ENCODE assay signal across 14 mouse cellular contexts in genomic region chr4:119119354-119119753, GRCm38 (mm10). TPM values are rescaled to one million over a fixed set of nuclear protein-coding genes. Genes with fewer than 3 reads are reported as not detected.
DNase-seq lines count a peak whose midpoint lies in the region; ATAC-seq and TF ChIP-seq lines count a peak whose summit lies in the region.
"Had no signal": no experiment of that assay in that cellular context is flagged by ENCODE, and none has a peak within 500 bp of the region (broad histone marks: within the 10 kb centered on the region; RNA-seq: fewer than 3 reads in every experiment).

No protein-coding gene starts in this region.

- DNase-seq in heart, adult 2 months = no peak
- no peak for DNase-seq in layer of hippocampus, adult 2 months (ENCODE audit: low spot score in 2 of 2)
- no peak for DNase-seq in layer of hippocampus, postnatal 14 days (ENCODE audit: low spot score in 2 of 2)
- no peak for DNase-seq in thymus, postnatal 0 days (ENCODE audit: low spot score)
- DNase-seq: cerebellum, adult 2 months; lung, embryonic 14.5 days; spleen, adult 18-20 months had no signal

- no peak overlapping the region for H3K4me3 ChIP-seq in heart, embryonic 14.5 days (ENCODE audit: control insufficient read depth in 1 of 2, insufficient read depth in 1 of 2, low read depth in 1 of 2, low read length in 2 of 2)
- no peak overlapping the region for H3K4me3 ChIP-seq in heart, adult 2 months
- no peak overlapping the region for H3K4me3 ChIP-seq in layer of hippocampus, adult 2 months
- H3K4me3 ChIP-seq in embryonic fibroblast, embryonic 13.5 days (ENCODE audit: insufficient read depth, low read length) = no peak overlapping the region
- no peak overlapping the region for H3K4me3 ChIP-seq in stomach, embryonic 15.5 days (replicated peaks)
- H3K4me3 ChIP-seq: midbrain, embryonic 15.5 days had no signal

- no peaks in the 10 kb centered on the region; the same call in 1 of the 2 replicates for H3K79me2 ChIP-seq in heart, adult 2 months (replicated peaks; ENCODE audit: control insufficient read depth, insufficient read depth, low read length)

- no peak for TF ChIP-seq POLR2A in heart, adult 2 months (IDR thresholded peaks at IDR 0.05; ENCODE audit: insufficient read depth, low read depth, low read length)
- no peak for TF ChIP-seq POLR2A in embryonic fibroblast, embryonic 13.5 days (IDR thresholded peaks at IDR 0.05; ENCODE audit: low read depth, low read length)

- H3K27ac ChIP-seq in heart, embryonic 14.5 days (replicated peaks in 1 of 2; ENCODE audit: control insufficient read depth in 1 of 2, insufficient read depth in 1 of 2, low read depth in 2 of 2, low read length in 2 of 2) = peak overlapping the region; percentile 94 to 97
- H3K27ac ChIP-seq in heart, adult 2 months = no peak overlapping the region
- H3K27ac ChIP-seq in layer of hippocampus, adult 2 months = peak overlapping the region; percentile 15; the same call in 1 of the 2 replicates
- H3K27ac ChIP-seq in embryonic fibroblast, embryonic 13.5 days (ENCODE audit: insufficient read depth, low read length) = 0 out of 2 replicates have a peak overlapping the region, but pooled peaks have one; percentile 15
- H3K27ac ChIP-seq in stomach, embryonic 15.5 days = peak overlapping the region; percentile 32; the same call in 1 of the 2 replicates
- H3K27ac ChIP-seq: midbrain, embryonic 15.5 days had no signal

- peaks cover 68 to 95% of the 10 kb centered on the region in 2 experiments for H3K4me1 ChIP-seq in heart, embryonic 14.5 days (ENCODE audit: control insufficient read depth in 2 of 2, insufficient read depth in 2 of 2, low read length in 2 of 2)
- H3K4me1 ChIP-seq in heart, adult 2 months (ENCODE audit: control insufficient read depth, insufficient read depth, low read length) = peaks cover 9% of the 10 kb centered on the region
- peaks cover 16% of the 10 kb centered on the region for H3K4me1 ChIP-seq in embryonic fibroblast, embryonic 13.5 days (ENCODE audit: control insufficient read depth, insufficient read depth, low read length)
- peaks cover 36% of the 10 kb centered on the region for H3K4me1 ChIP-seq in stomach, embryonic 15.5 days
- H3K4me1 ChIP-seq: midbrain, embryonic 15.5 days had no signal

- WGBS in heart, embryonic 14.5 days = 53% methylated on average over 5 of the region's 5 CpGs
- WGBS in heart, adult 2 months = 70% methylated on average over 5 of the region's 5 CpGs
- WGBS in stomach, embryonic 15.5 days = 60% methylated on average over 5 of the region's 5 CpGs

- no peaks in the 10 kb centered on the region for H3K9me3 ChIP-seq in heart, embryonic 14.5 days (ENCODE audit: control insufficient read depth, low read length)
- no peaks in the 10 kb centered on the region for H3K9me3 ChIP-seq in stomach, embryonic 15.5 days
- H3K9me3 ChIP-seq: G1E; midbrain, embryonic 15.5 days had no signal

- no peak for ATAC-seq in heart, embryonic 14.5 days (ENCODE audit: insufficient number of reproducible peaks, insufficient read depth, low FRiP score, low read depth)
- no peak for ATAC-seq in stomach, embryonic 15.5 days (ENCODE audit: insufficient read depth, low FRiP score, low read depth)
- ATAC-seq: forebrain, embryonic 14.5 days; hindbrain, embryonic 16.5 days; midbrain, embryonic 15.5 days had no signal

- H3K4me2 ChIP-seq in heart, embryonic 14.5 days (ENCODE audit: low read length) = 0 out of 2 replicates have a peak overlapping the region, but pooled peaks have one; percentile 27
- H3K4me2 ChIP-seq in stomach, embryonic 15.5 days = no peak overlapping the region
- H3K4me2 ChIP-seq: lung, embryonic 14.5 days; midbrain, embryonic 15.5 days had no signal

- TF ChIP-seq CTCF in heart, adult 2 months (IDR thresholded peaks at IDR 0.05) = no peak
- no peak for TF ChIP-seq CTCF in layer of hippocampus, adult 2 months (conservative IDR thresholded peaks at IDR 0.05)
- TF ChIP-seq CTCF in embryonic fibroblast, embryonic 13.5 days (IDR thresholded peaks at IDR 0.05; ENCODE audit: borderline replicate concordance, insufficient read depth, low read length) = no peak

- TF ChIP-seq EP300 in heart, adult 2 months (IDR thresholded peaks at IDR 0.05; ENCODE audit: insufficient read depth, low read depth, low read length) = no peak

- peak overlapping the region; percentile 57 for H3K9ac ChIP-seq in heart, embryonic 14.5 days (ENCODE audit: low read length)
- no peak overlapping the region for H3K9ac ChIP-seq in heart, adult 2 months (ENCODE audit: low read depth, low read length)
- no peak overlapping the region for H3K9ac ChIP-seq in stomach, embryonic 15.5 days
- H3K9ac ChIP-seq: lung, embryonic 14.5 days; midbrain, embryonic 15.5 days had no signal

- intact Hi-C loops in heart, adult 2 months (cut with DNase I) = no loop called here

- no peaks in the 10 kb centered on the region for H3K27me3 ChIP-seq in heart, embryonic 14.5 days (ENCODE audit: control insufficient read depth, insufficient read depth, low read length)
- no peaks in the 10 kb centered on the region for H3K27me3 ChIP-seq in heart, adult 2 months (ENCODE audit: control insufficient read depth, insufficient read depth, low read length)
- H3K27me3 ChIP-seq in stomach, embryonic 15.5 days (replicated peaks) = no peaks in the 10 kb centered on the region
- H3K27me3 ChIP-seq: midbrain, embryonic 15.5 days had no signal

- peaks cover 53% of the 10 kb centered on the region for H3K36me3 ChIP-seq in heart, embryonic 14.5 days (ENCODE audit: control insufficient read depth, insufficient read depth, low read length)
- H3K36me3 ChIP-seq in heart, adult 2 months (ENCODE audit: control insufficient read depth, insufficient read depth, low read length) = no peaks in the 10 kb centered on the region
- H3K36me3 ChIP-seq in stomach, embryonic 15.5 days = peaks cover 19% of the 10 kb centered on the region; the same call in 1 of the 2 replicates
- H3K36me3 ChIP-seq: midbrain, embryonic 15.5 days had no signal

RNA-seq across cellular contexts. Expression of gene Slc2a1, which starts 10.8 kb away (rescaled TPM):
- polyA plus RNA-seq in heart, embryonic 14.5 days (2014; fragmentation: Nextera tagmentation; extraction: Ambion mirVana) = 159 and 166 TPM in 2 replicates
- total RNA-seq in heart, adult 2 months (2021) = 10 to 100 TPM in 1 of 2 experiments, 1 to 10 TPM in 1; 8.9 to 18.9 TPM
- 16.6 and 18.1 TPM in 2 replicates for polyA plus RNA-seq in heart, adult 2 months (2012; rRNA removed)
- 10 to 100 TPM; 94.5 to 96.4 TPM for total RNA-seq in layer of hippocampus, adult 2 months (2021)
- 100 to 1,000 TPM in 1 of 2 experiments, 10 to 100 TPM in 1; 89.7 to 110 TPM for total RNA-seq in layer of hippocampus, postnatal 14 days (2021)
- polyA plus RNA-seq in embryonic fibroblast, embryonic 13.5 days (2011; ENCODE audit: insufficient read length, low read depth, missing spikeins) = 92.4 and 124 TPM in 2 replicates
- 119 and 129 TPM in 2 replicates for polyA plus RNA-seq in stomach, embryonic 15.5 days (2015; fragmentation: Nextera tagmentation; extraction: Ambion mirVana)
- 19.9 and 21.4 TPM in 2 replicates for polyA plus RNA-seq in thymus, postnatal 0 days (2015; fragmentation: Nextera tagmentation; extraction: Ambion mirVana)

RNA-seq across cellular contexts. Expression of gene Zfp691, which starts 54.6 kb away (rescaled TPM):
- polyA plus RNA-seq in heart, embryonic 14.5 days (2014; fragmentation: Nextera tagmentation; extraction: Ambion mirVana) = 11.2 and 12.0 TPM in 2 replicates
- total RNA-seq in heart, adult 2 months (2021) = 10 to 100 TPM; 20.6 to 23.4 TPM
- 20.6 and 41.2 TPM in 2 replicates for polyA plus RNA-seq in heart, adult 2 months (2012; rRNA removed)
- 1 to 10 TPM; 6.1 to 6.5 TPM for total RNA-seq in layer of hippocampus, adult 2 months (2021)
- 10 to 100 TPM in 1 of 2 experiments, 1 to 10 TPM in 1; 7.3 to 11.0 TPM for total RNA-seq in layer of hippocampus, postnatal 14 days (2021)
- polyA plus RNA-seq in embryonic fibroblast, embryonic 13.5 days (2011; ENCODE audit: insufficient read length, low read depth, missing spikeins) = 4.9 and 9.0 TPM in 2 replicates
- polyA plus RNA-seq in stomach, embryonic 15.5 days (2015; fragmentation: Nextera tagmentation; extraction: Ambion mirVana) = 4.6 and 5.5 TPM in 2 replicates
- 3.6 and 7.2 TPM in 2 replicates for polyA plus RNA-seq in thymus, postnatal 0 days (2015; fragmentation: Nextera tagmentation; extraction: Ambion mirVana)
